Mouse (Mus musculus) intestine, embryonic 15.5 days (tissue): ENCODE results near the gene Crlf1. TPM values are rescaled to one million over a fixed set of nuclear protein-coding genes. Genes with fewer than 3 reads are reported as not detected.

Experiments
- ATAC-seq: fragments of 200-750 bp; cut with Nextera tagmentation; 2 replicates; pipeline ENCODE4 v1.8.0; 2017; ENCODE audit warnings: moderate TSS enrichment, moderate library complexity
- H3K27ac ChIP-seq: fragments of 300-500 bp; sonication (generic); 2 replicates; pipeline ENCODE4 v1.5.1; 2015; ENCODE audit warnings: mild to moderate bottlenecking, inconsistent platforms
- H3K27me3 ChIP-seq: fragments of 300-500 bp; sonication (generic); replicated peaks from 2 replicates; pipeline ENCODE4 v1.6.1; 2015; ENCODE audit warnings: inconsistent platforms
- H3K36me3 ChIP-seq: fragments of 300-500 bp; sonication (generic); 2 replicates; pipeline ENCODE4 v1.6.1; 2015; ENCODE audit warnings: inconsistent platforms
- H3K4me1 ChIP-seq: fragments of 300-500 bp; sonication (generic); replicated peaks from 2 replicates; pipeline ENCODE4 v1.6.1; 2015; ENCODE audit warnings: inconsistent platforms
- H3K4me2 ChIP-seq: fragments of 300-500 bp; sonication (generic); replicated peaks from 2 replicates; pipeline ENCODE4 v1.6.1; 2015; ENCODE audit warnings: mild to moderate bottlenecking, inconsistent platforms
- H3K4me3 ChIP-seq: fragments of 300-500 bp; sonication (generic); replicated peaks from 2 replicates; pipeline ENCODE4 v1.5.1; 2015; ENCODE audit warnings: inconsistent platforms
- H3K9ac ChIP-seq: fragments of 300-500 bp; sonication (generic); 2 replicates; pipeline ENCODE4 v1.6.1; 2015; ENCODE audit warnings: inconsistent platforms
- H3K9me3 ChIP-seq: fragments of 300-500 bp; sonication (generic); 2 replicates; pipeline ENCODE4 v1.6.1; 2016; ENCODE audit warnings: inconsistent platforms
- WGBS: fragments of 180-500 bp; shearing (Covaris S2); methylation state at CpG from one replicate; pipeline ENCODE4 v1.1.7; 2015; 5-methylcytosine and 5-hydroxymethylcytosine counted together
- polyA plus RNA-seq: library from polyadenylated mRNA; unstranded; fragments of >200 nt; fragmentation: Nextera tagmentation; extraction: Ambion mirVana; gene quantifications from 2 replicates; pipeline ENCODE4 v1.2.1, GENCODE M21; 2015

Crlf1 gene
- polyA plus RNA-seq = 0.95 and 1.2 TPM in 2 replicates

- WGBS = under 1% methylated on average over 65 of the region's 93 CpGs
- ATAC-seq = 0 out of 2 replicates have a peak, but pooled peaks have one; percentile 26
These were observed at the start of gene Crlf1 for GRCm38 (mm10) chr8:70492664-70493640. Gene Crlf1 (plus strand): TSS chr8:70493158.

GRCm38 (mm10) chr8:70443326-70443725 is 49.6 kb upstream of the Crlf1 start:
- H3K36me3 ChIP-seq = no peaks in the 10 kb centered on the region
- H3K9me3 ChIP-seq = no peaks in the 10 kb centered on the region
- no peak overlapping the region for H3K9ac ChIP-seq
- 80% methylated on average over 4 of the region's 4 CpGs for WGBS
- no peak for ATAC-seq
- no peak overlapping the region for H3K4me3 ChIP-seq
- H3K27me3 ChIP-seq = no peaks in the 10 kb centered on the region
- H3K4me2 ChIP-seq = no peak overlapping the region
- H3K27ac ChIP-seq = no peak overlapping the region
- peaks cover 11% of the 10 kb centered on the region for H3K4me1 ChIP-seq

More at GRCm38 (mm10) chr8:70492664-70493640, at the start of gene Crlf1:
- peak within 1 kb of the TSS; percentile 84 for H3K4me2 ChIP-seq
- H3K9me3 ChIP-seq = no peaks in the 10 kb centered on the region
- no peaks in the 10 kb centered on the region for H3K36me3 ChIP-seq
- peaks cover 54% of the 10 kb centered on the region for H3K4me1 ChIP-seq
- peak within 1 kb of the TSS; percentile 41 for H3K4me3 ChIP-seq
- H3K27me3 ChIP-seq = peaks cover 99% of the 10 kb centered on the region
- 0 out of 2 replicates have a peak within 1 kb of the TSS, but pooled peaks have one; percentile 10 for H3K9ac ChIP-seq
- no peak within 1 kb of the TSS for H3K27ac ChIP-seq

DNA sequence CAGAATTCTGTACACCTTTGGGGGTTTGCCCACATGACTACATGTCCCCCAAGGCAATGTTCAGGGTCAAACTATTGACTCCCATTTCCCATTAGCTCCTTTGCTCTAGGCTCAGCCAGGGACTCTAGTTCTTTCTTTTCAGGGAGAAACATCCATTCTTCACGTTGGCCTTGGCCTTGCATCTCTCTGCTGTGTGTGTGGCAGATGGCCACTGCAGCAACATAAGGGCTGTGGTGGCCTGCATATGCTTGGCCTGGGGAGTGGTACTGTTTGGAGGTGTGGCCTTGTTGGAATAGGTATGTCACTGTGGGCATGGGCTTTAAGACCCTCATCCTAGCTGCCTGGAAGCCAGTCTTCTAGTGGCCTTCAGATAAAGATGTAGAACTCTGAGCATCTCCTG is 47.0 kb upstream of the Crlf1 start:
- Histone ChIP-seq H3K36me3 (no peaks in the 10 kb centered on the region), H3K4me1 (no peaks in the 10 kb centered on the region), H3K4me2 (no peak overlapping the region), H3K27me3 (no peaks in the 10 kb centered on the region), H3K4me3 (no peak overlapping the region), H3K27ac (no peak overlapping the region), H3K9me3 (no peaks in the 10 kb centered on the region), H3K9ac (no peak overlapping the region)
- 70% methylated on average over 1 of the region's 1 CpGs for WGBS
- no peak for ATAC-seq

DNA sequence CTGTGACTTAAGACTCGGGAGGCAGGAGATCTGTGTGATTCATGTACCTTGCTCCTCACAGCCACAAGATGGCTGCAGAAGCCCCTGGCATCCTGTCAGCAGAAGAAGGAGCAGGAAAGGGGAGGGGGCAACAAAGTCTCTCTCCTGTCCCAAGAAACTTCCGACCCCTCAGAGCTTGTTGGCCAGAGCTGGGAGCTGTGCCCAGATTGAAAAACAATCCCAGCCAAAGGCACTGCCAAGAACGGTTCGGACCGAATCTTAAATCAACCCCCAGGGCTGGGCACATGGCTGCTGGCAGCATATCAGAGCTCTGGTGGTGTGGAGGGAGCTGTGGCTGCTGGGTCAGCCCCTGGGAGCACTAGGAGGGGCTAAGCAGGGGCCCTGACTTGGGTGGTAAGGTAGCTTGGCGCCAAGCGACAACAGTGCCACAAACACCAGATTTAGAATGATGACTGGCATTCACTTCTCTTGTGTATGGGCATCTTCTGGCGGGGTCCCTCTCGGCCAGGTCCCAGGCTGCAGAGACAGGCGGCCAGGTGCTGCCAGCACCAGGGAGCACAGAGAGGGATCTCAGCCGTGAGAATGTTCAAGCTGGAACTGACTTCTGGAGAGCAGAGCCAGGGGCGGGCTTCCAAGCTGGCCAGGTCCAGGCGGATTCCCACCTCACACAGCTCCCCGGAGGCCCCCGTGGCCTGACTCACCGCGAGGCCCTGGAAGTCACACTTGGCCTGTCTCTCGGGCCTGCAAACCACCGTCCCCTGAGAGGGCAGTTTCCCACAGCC is 45.1 kb upstream of the Crlf1 start:
- Histone ChIP-seq H3K36me3 (peaks cover 11% of the 10 kb centered on the region), H3K9me3 (no peaks in the 10 kb centered on the region), H3K4me2 (no peak overlapping the region), H3K9ac (no peak overlapping the region), H3K27me3 (no peaks in the 10 kb centered on the region), H3K4me3 (no peak overlapping the region), H3K27ac (0 out of 2 replicates have a peak overlapping the region, but pooled peaks have one; percentile 5), H3K4me1 (no peaks in the 10 kb centered on the region)
- WGBS = 63% methylated on average over 19 of the region's 19 CpGs
- ATAC-seq = 0 out of 2 replicates have a peak, but pooled peaks have one; percentile 7

GRCm38 (mm10) chr8:70452196-70452966 is 40.6 kb upstream of the Crlf1 start:
- Histone ChIP-seq H3K9ac (no peak overlapping the region), H3K9me3 (no peaks in the 10 kb centered on the region), H3K27me3 (no peaks in the 10 kb centered on the region), H3K36me3 (peaks cover 11% of the 10 kb centered on the region), H3K4me2 (no peak overlapping the region), H3K4me1 (no peaks in the 10 kb centered on the region), H3K27ac (no peak overlapping the region), H3K4me3 (no peak overlapping the region)
- ATAC-seq = 0 out of 2 replicates have a peak, but pooled peaks have one; percentile 5
- WGBS = 66% methylated on average over 52 of the region's 52 CpGs

GRCm38 (mm10) chr8:70453852-70454251 is 39.1 kb upstream of the Crlf1 start:
- H3K4me1 ChIP-seq = no peaks in the 10 kb centered on the region
- ATAC-seq = no peak
- H3K27me3 ChIP-seq = no peaks in the 10 kb centered on the region
- no peak overlapping the region for H3K9ac ChIP-seq
- no peak overlapping the region for H3K4me2 ChIP-seq
- H3K27ac ChIP-seq = no peak overlapping the region
- H3K36me3 ChIP-seq = peaks cover 11% of the 10 kb centered on the region
- H3K4me3 ChIP-seq = no peak overlapping the region
- 89% methylated on average over 5 of the region's 5 CpGs for whole genome bisulfite sequencing
- H3K9me3 ChIP-seq = no peaks in the 10 kb centered on the region

GRCm38 (mm10) chr8:70456996-70457395 is 36.0 kb upstream of the Crlf1 start:
- ATAC-seq = no peak
- no peaks in the 10 kb centered on the region for H3K9me3 ChIP-seq
- no peak overlapping the region for H3K9ac ChIP-seq
- H3K4me2 ChIP-seq = no peak overlapping the region
- no peaks in the 10 kb centered on the region for H3K4me1 ChIP-seq
- 72% methylated on average over 1 of the region's 1 CpGs for WGBS
- no peaks in the 10 kb centered on the region for H3K27me3 ChIP-seq
- peaks cover 6% of the 10 kb centered on the region for H3K36me3 ChIP-seq
- H3K27ac ChIP-seq = no peak overlapping the region
- no peak overlapping the region for H3K4me3 ChIP-seq

GRCm38 (mm10) chr8:70457882-70458281 is 35.1 kb upstream of the Crlf1 start:
- Histone ChIP-seq H3K9me3 (no peaks in the 10 kb centered on the region), H3K36me3 (no peaks in the 10 kb centered on the region), H3K9ac (no peak overlapping the region), H3K4me2 (no peak overlapping the region), H3K4me1 (no peaks in the 10 kb centered on the region), H3K27ac (no peak overlapping the region), H3K27me3 (no peaks in the 10 kb centered on the region), H3K4me3 (no peak overlapping the region)
- WGBS = 88% methylated on average over 6 of the region's 6 CpGs
- no peak for ATAC-seq

DNA sequence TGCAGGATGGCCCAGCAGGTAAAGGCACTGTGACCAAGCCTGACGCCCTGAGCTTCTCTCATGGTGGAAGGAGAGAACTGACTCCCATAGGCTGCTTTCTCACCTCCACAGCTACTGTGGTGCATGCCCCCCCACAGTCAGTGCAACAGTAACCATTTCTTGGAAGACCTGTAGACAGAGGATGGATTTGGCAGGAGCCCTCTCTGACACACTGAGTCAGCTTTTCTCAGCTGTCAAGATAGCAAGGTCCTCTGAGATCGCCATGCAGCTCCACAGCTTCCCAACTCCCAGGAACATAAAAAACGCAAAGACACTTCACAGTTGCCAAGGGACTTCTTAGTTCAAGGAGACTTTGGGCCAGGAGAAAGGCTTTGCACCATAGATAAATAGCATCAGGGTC is 34.5 kb upstream of the Crlf1 start:
- ATAC-seq = no peak
- no peaks in the 10 kb centered on the region for H3K9me3 ChIP-seq

GRCm38 (mm10) chr8:70459636-70460035 is 33.3 kb upstream of the Crlf1 start:
- no peak for ATAC-seq
- Histone ChIP-seq H3K9ac (no peak overlapping the region), H3K9me3 (no peaks in the 10 kb centered on the region), H3K27me3 (no peaks in the 10 kb centered on the region), H3K4me3 (no peak overlapping the region), H3K4me1 (no peaks in the 10 kb centered on the region), H3K36me3 (no peaks in the 10 kb centered on the region; the same call in 1 of the 2 replicates), H3K27ac (no peak overlapping the region), H3K4me2 (no peak overlapping the region)
- 97% methylated on average over 2 of the region's 2 CpGs for WGBS

More for the DNA sequence above, 34.5 kb upstream of the Crlf1 start:
- Histone ChIP-seq H3K9ac (no peak overlapping the region), H3K36me3 (no peaks in the 10 kb centered on the region; the same call in 1 of the 2 replicates), H3K27me3 (no peaks in the 10 kb centered on the region), H3K27ac (no peak overlapping the region), H3K4me3 (no peak overlapping the region), H3K4me1 (no peaks in the 10 kb centered on the region), H3K4me2 (no peak overlapping the region)
- WGBS = 82% methylated on average over 3 of the region's 3 CpGs

- Histone ChIP-seq H3K36me3 (no peaks in the 10 kb centered on the region; the same call in 1 of the 2 replicates), H3K4me1 (no peaks in the 10 kb centered on the region), H3K4me3 (no peak overlapping the region), H3K9me3 (no peaks in the 10 kb centered on the region), H3K27ac (no peak overlapping the region), H3K9ac (no peak overlapping the region), H3K27me3 (no peaks in the 10 kb centered on the region), H3K4me2 (no peak overlapping the region)
- no peak for ATAC-seq
- 91% methylated on average over 5 of the region's 5 CpGs for WGBS
These were observed 32.8 kb upstream of the Crlf1 start for GRCm38 (mm10) chr8:70460199-70460598.
